Mouse (Mus musculus) erythroblast, embryonic 14.5 days (primary cell): ENCODE results near the gene Supt3. TPM values are rescaled to one million over a fixed set of nuclear protein-coding genes. Genes with fewer than 3 reads are reported as not detected.

ENCODE experiments used
- H3K27me3 ChIP-seq: 2 replicates; pipeline ENCODE4 v1.6.1; 2012; ENCODE audit warnings: inconsistent platforms; ENCODE audit not compliant: control insufficient read depth
- H3K36me3 ChIP-seq: 2 replicates; pipeline ENCODE4 v1.6.1; 2012; ENCODE audit warnings: mild to moderate bottlenecking, inconsistent platforms; ENCODE audit not compliant: control insufficient read depth
- H3K4me1 ChIP-seq: 2 replicates; pipeline ENCODE4 v1.6.1; 2012; ENCODE audit warnings: inconsistent platforms; ENCODE audit not compliant: control insufficient read depth
- H3K4me3 ChIP-seq: replicated peaks from 2 replicates; pipeline ENCODE3; 2012; ENCODE audit warnings: moderate library complexity, mild to moderate bottlenecking, inconsistent platforms
- H3K9me3 ChIP-seq: 2 replicates; pipeline ENCODE4 v1.6.1; 2012; ENCODE audit warnings: low read length, inconsistent platforms, mixed read lengths; ENCODE audit not compliant: control insufficient read depth
- GATA1 ChIP-seq: IDR thresholded peaks from 2 replicates; pipeline ENCODE4 v1.6.1; 2012; ENCODE audit warnings: low read length, inconsistent platforms, mixed read lengths
- TAL1 ChIP-seq: IDR thresholded peaks from 3 replicates; pipeline ENCODE4 v1.6.1; 2012; ENCODE audit warnings: low read length, inconsistent platforms, mixed read lengths
- polyA plus RNA-seq: library from polyadenylated mRNA; stranded (reverse); fragments of >175 nt; gene quantifications from 2 replicates; pipeline ENCODE4 v1.2.3, GENCODE M21; 2012

The Supt3 gene
- polyA plus RNA-seq, 1 experiment, result 0.62 TPM

- H3K36me3 ChIP-seq, result no peaks in the 10 kb centered on the region
- H3K4me3 ChIP-seq, result no peak overlapping the region
- H3K27me3 ChIP-seq, result no peaks in the 10 kb centered on the region
- H3K9me3 ChIP-seq, result no peaks in the 10 kb centered on the region
- TF ChIP-seq TAL1, result no peak
- H3K4me1 ChIP-seq, result no peaks in the 10 kb centered on the region
Observed at GRCm38 (mm10) chr17:45118565-45119471, 341.9 kb downstream of the Supt3 start.

- no peaks in the 10 kb centered on the region for H3K27me3 ChIP-seq
- no peak overlapping the region for H3K4me3 ChIP-seq
- TF ChIP-seq TAL1, result no peak
- no peak for TF ChIP-seq GATA1
- H3K4me1 ChIP-seq, result no peaks in the 10 kb centered on the region
- H3K9me3 ChIP-seq, result no peaks in the 10 kb centered on the region
- H3K36me3 ChIP-seq, result no peaks in the 10 kb centered on the region
Observed at GRCm38 (mm10) chr17:45119609-45120201, 342.8 kb downstream of the Supt3 start.

GRCm38 (mm10) chr17:45123856-45124255 lies 346.9 kb downstream of the Supt3 start:
- Histone ChIP-seq H3K4me3 (no peak overlapping the region), H3K27me3 (no peaks in the 10 kb centered on the region), H3K36me3 (no peaks in the 10 kb centered on the region), H3K4me1 (no peaks in the 10 kb centered on the region), H3K9me3 (no peaks in the 10 kb centered on the region)
- TF ChIP-seq TAL1, result no peak
- TF ChIP-seq GATA1, result no peak

- H3K4me1 ChIP-seq, result no peaks in the 10 kb centered on the region
- no peak overlapping the region for H3K4me3 ChIP-seq
- TF ChIP-seq TAL1 (no peak), GATA1 (no peak)
- H3K9me3 ChIP-seq, result no peaks in the 10 kb centered on the region
- no peaks in the 10 kb centered on the region for H3K36me3 ChIP-seq
- H3K27me3 ChIP-seq, result no peaks in the 10 kb centered on the region
Observed at GRCm38 (mm10) chr17:45128611-45129010, 351.7 kb downstream of the Supt3 start.

GRCm38 (mm10) chr17:45133501-45134400 lies 356.8 kb downstream of the Supt3 start:
- Histone ChIP-seq H3K36me3 (no peaks in the 10 kb centered on the region), H3K9me3 (no peaks in the 10 kb centered on the region), H3K4me3 (no peak overlapping the region), H3K27me3 (no peaks in the 10 kb centered on the region), H3K4me1 (no peaks in the 10 kb centered on the region)
- TF ChIP-seq GATA1 (no peak), TAL1 (no peak)

GRCm38 (mm10) chr17:45136491-45136890 lies 359.5 kb downstream of the Supt3 start:
- H3K27me3 ChIP-seq, result no peaks in the 10 kb centered on the region
- TF ChIP-seq TAL1 (no peak), GATA1 (no peak)
- H3K4me1 ChIP-seq, result no peaks in the 10 kb centered on the region
- H3K9me3 ChIP-seq, result no peaks in the 10 kb centered on the region
- H3K36me3 ChIP-seq, result no peaks in the 10 kb centered on the region
- H3K4me3 ChIP-seq, result no peak overlapping the region

GRCm38 (mm10) chr17:45143043-45143442 lies 366.1 kb downstream of the Supt3 start:
- H3K4me3 ChIP-seq, result no peak overlapping the region
- no peaks in the 10 kb centered on the region for H3K4me1 ChIP-seq
- no peak for TF ChIP-seq GATA1
- no peak for TF ChIP-seq TAL1
- peaks cover 3% of the 10 kb centered on the region; the same call in 1 of the 2 replicates for H3K9me3 ChIP-seq
- H3K36me3 ChIP-seq, result no peaks in the 10 kb centered on the region
- no peaks in the 10 kb centered on the region for H3K27me3 ChIP-seq

- Histone ChIP-seq H3K4me3 (no peak overlapping the region), H3K4me1 (no peaks in the 10 kb centered on the region), H3K27me3 (no peaks in the 10 kb centered on the region), H3K36me3 (no peaks in the 10 kb centered on the region), H3K9me3 (peaks cover 3% of the 10 kb centered on the region; the same call in 1 of the 2 replicates)
- TF ChIP-seq GATA1 (no peak), TAL1 (no peak)
Observed at GRCm38 (mm10) chr17:45144656-45145055, 367.7 kb downstream of the Supt3 start.
